Mouse (Mus musculus) thymus, adult 2 months (tissue): ENCODE measurements around the gene Dab1. TPM values are rescaled to one million over a fixed set of nuclear protein-coding genes. Genes with fewer than 3 reads are reported as not detected.

Source experiments
- DNase-seq: peaks from one replicate; pipeline ENCODE4 v3.0.0; 2021
- H3K27ac ChIP-seq: fragments of 200-500 bp; 2 replicates; pipeline ENCODE4 v1.5.1; 2012; ENCODE audit warnings: low read length, control low read depth; ENCODE audit not compliant: control insufficient read depth, insufficient read depth
- H3K27me3 ChIP-seq: fragments of 200-500 bp; 2 replicates; pipeline ENCODE4 v1.6.1; 2012; ENCODE audit warnings: mild to moderate bottlenecking, low read length, moderate library complexity, mixed read lengths; ENCODE audit not compliant: control insufficient read depth, insufficient read depth
- H3K36me3 ChIP-seq: fragments of 200-500 bp; 2 replicates; pipeline ENCODE4 v1.6.1; 2012; ENCODE audit warnings: mild to moderate bottlenecking, low read length, moderate library complexity; ENCODE audit not compliant: control insufficient read depth, insufficient read depth
- H3K4me1 ChIP-seq: fragments of 200-500 bp; replicated peaks from 2 replicates; pipeline ENCODE4 v1.6.1; 2012; ENCODE audit warnings: low read length; ENCODE audit not compliant: control insufficient read depth, insufficient read depth
- H3K4me3 ChIP-seq: fragments of 200-500 bp; 2 replicates; pipeline ENCODE4 v1.5.1; 2012; ENCODE audit warnings: mild to moderate bottlenecking, low read length, control low read depth, moderate library complexity; ENCODE audit not compliant: control insufficient read depth, insufficient read depth
- CTCF ChIP-seq: fragments of 200-500 bp; IDR thresholded peaks from 2 replicates; pipeline ENCODE4 v1.5.1; 2012; ENCODE audit warnings: mild to moderate bottlenecking, control low read depth, low read length, moderate library complexity, borderline replicate concordance; ENCODE audit not compliant: control insufficient read depth, poor library complexity, insufficient read depth; ENCODE audit errors: extremely low read depth
- POLR2A ChIP-seq: fragments of 200-500 bp; IDR thresholded peaks from 2 replicates; pipeline ENCODE4 v1.6.1; 2012; ENCODE audit warnings: mild to moderate bottlenecking, low read length, control low read depth, moderate library complexity; ENCODE audit not compliant: control insufficient read depth, poor library complexity, insufficient read depth; ENCODE audit errors: extremely low read depth
- WGBS: fragments of 180-500 bp; shearing (Covaris S2); methylation state at CpG from one replicate; pipeline ENCODE4 v1.1.7; 2018; 5-methylcytosine and 5-hydroxymethylcytosine counted together
- polyA plus RNA-seq: library from polyadenylated mRNA; depleted of rRNA; stranded (reverse); fragments of >200 nt; gene quantifications from 2 replicates; pipeline ENCODE4 v1.2.3, GENCODE M21; 2012

Dab1 gene
- polyA plus RNA-seq, 1 experiment: 0.28 TPM

DNA sequence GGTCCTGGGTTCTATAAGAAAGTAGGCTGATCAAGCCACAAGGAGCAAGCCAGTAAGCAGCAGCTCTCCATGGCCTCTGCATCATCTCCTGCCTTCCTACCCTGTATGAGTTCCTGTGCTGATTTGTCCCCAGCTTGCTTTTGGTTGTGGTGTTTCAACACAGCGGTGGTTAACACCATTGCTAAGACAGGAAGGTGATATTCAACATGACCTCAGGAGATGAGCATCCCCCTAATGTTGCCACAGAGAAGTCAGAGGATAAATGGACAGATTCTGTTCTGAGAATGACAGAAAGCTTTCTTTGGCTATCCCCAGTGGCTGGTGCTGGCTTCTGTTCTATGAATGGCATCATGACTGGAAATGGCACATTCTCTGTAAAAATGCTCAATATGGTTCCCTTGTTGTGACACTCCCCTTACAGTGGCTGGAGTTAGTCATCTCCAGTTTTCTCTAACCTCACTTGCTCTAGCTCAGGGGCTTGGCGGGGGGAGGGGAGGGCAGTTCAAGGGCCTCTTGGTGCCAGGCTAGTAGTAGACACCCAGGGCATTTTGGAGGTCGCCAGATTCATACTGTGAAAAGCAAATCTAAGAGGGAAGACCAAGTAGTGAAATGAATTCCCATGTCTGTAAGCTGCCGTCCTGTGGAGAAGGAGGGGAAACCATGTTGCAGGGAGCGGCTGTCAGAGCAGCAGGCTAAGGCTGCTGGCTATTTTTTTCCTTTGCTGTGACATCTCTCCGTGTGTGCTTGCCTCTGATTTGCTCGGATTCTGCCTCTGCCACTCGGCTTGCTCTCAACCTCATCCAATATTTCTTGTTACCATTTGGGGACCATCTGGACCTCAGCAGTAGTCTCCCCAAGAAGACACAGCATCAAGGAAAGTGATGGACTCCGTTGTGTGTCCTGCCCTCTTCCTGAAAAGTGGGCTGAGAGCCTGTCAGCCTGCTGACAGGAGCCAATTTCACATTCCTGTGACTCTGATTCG, 1086.8 kb downstream of the Dab1 start:
- no peak for DNase-seq
- H3K27ac ChIP-seq: no peak overlapping the region
- no peak for TF ChIP-seq CTCF
- no peak for TF ChIP-seq POLR2A
- H3K27me3 ChIP-seq: no peaks in the 10 kb centered on the region
- H3K4me1 ChIP-seq: no peaks in the 10 kb centered on the region
- no peak overlapping the region for H3K4me3 ChIP-seq
- 82% methylated on average over 10 of the region's 10 CpGs for WGBS
- H3K36me3 ChIP-seq: no peaks in the 10 kb centered on the region

DNA sequence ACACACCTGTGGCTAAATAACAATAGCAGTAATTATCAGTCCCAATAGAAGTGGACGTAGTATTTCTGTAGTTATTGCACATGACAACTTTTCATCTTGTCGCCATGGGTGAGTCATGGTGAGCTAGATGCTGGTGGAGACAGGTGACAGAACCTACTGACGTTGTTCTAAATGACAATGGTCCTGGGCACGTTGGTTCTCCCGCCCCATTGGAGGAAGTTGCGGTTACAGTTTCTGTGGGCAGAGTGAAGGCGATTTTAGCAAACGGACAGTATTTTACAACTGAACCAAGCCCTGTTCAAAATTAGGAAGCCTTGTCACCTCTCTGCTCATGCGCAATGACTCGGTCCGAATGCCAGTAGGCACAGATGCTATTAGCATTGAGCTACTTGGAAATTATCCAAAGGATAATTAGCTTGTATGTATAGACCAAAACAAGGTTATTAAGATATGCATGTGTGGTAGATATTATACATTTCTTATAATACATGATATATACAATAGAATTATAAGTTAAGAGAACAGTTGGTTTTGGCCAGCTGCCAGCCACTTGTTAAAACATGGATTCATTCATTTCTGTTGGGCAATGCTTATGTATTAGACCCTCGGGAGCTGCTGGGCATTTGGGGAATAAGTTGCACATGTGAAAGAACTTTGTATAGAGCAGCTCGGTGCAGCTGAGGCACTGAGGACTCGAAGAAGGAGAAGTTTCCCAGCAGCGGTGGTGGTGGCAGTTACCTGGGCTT, 1093.4 kb downstream of the Dab1 start:
- no peak for TF ChIP-seq POLR2A
- no peak for TF ChIP-seq CTCF
- DNase-seq: no peak
- H3K4me3 ChIP-seq: no peak overlapping the region
- 62% methylated on average over 15 of the region's 15 CpGs for WGBS
- no peaks in the 10 kb centered on the region for H3K27me3 ChIP-seq
- H3K4me1 ChIP-seq: no peaks in the 10 kb centered on the region
- no peaks in the 10 kb centered on the region for H3K36me3 ChIP-seq
- no peak overlapping the region for H3K27ac ChIP-seq

DNA sequence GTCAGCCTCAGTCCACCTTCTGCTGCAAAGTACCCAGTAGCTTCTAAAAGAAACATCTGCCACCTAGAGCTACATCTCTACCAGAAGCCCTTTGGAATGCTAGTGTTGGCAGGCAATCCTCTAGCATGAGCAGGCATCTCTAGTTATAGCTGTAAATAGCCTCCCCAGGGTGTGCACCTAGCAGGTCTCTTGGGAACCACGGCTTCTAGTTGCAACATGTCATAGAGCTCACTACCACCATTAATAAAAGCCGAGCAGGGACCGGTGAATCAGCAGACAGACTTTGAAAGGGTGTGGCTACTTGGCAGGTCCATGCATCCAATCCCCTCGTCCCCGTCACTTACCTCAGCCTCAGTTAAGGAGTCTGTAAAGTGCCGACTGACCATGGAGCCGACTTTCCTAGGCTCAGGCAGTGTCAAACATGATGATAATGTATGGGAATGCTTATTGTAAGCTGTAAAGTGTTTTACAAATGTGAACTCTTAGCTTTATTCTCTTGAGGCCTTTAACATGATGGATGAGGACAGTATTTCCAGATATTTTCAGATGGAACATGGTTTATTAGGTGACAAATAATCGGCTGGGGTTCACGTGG, 1095.9 kb downstream of the Dab1 start:
- DNase-seq: no peak
- no peaks in the 10 kb centered on the region for H3K4me1 ChIP-seq
- H3K4me3 ChIP-seq: no peak overlapping the region
- TF ChIP-seq POLR2A (no peak), CTCF (no peak)
- H3K27ac ChIP-seq: no peak overlapping the region
- H3K27me3 ChIP-seq: no peaks in the 10 kb centered on the region
- 93% methylated on average over 9 of the region's 9 CpGs for WGBS
- H3K36me3 ChIP-seq: no peaks in the 10 kb centered on the region

DNA sequence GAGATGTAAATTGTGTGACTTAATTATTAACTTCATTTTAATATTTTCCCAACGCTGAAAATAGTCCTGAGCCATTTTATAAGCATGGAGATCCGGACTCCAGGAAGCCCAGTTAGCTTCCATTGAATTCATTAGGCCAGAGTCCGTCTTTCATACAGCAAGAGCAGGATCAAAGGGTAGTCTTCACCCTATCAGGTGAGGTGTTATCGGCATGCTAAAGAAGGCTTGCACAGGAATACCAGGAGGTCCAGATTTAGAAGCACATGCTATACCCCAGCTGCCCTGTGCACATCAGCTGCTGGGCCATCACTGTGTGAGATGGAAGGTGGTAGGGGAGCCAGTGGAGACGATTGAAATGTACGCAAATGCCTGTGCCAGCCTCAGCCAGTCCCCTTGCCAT, 1096.7 kb downstream of the Dab1 start:
- Histone ChIP-seq H3K27ac (no peak overlapping the region), H3K27me3 (no peaks in the 10 kb centered on the region), H3K36me3 (no peaks in the 10 kb centered on the region), H3K4me3 (no peak overlapping the region), H3K4me1 (no peaks in the 10 kb centered on the region)
- WGBS: 87% methylated on average over 6 of the region's 6 CpGs
- no peak for DNase-seq
- TF ChIP-seq POLR2A (no peak), CTCF (no peak)

DNA sequence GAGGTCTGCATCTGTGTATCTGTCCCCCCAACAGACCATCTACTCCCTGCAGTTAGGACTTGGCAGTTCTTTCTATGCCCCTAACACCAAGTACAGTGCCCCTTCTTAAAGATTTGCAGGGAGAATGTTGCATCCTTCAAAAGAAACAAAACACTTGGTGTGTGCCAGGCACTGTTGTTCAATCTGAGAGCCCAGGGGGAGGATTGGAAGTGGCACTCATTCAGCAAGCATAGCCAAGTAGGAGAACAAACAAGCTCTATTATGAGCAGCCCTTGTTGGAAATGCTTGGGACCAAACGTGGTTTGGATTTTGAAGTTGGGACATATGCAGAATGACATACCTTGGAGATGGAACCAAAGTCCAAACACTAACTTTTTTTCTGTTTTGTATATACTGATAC, 1097.3 kb downstream of the Dab1 start:
- H3K36me3 ChIP-seq: no peaks in the 10 kb centered on the region
- H3K27ac ChIP-seq: no peak overlapping the region
- DNase-seq: no peak
- no peaks in the 10 kb centered on the region for H3K4me1 ChIP-seq
- WGBS: 92% methylated on average over 1 of the region's 1 CpGs
- H3K27me3 ChIP-seq: no peaks in the 10 kb centered on the region
- TF ChIP-seq POLR2A: no peak
- TF ChIP-seq CTCF: no peak
- no peak overlapping the region for H3K4me3 ChIP-seq

DNA sequence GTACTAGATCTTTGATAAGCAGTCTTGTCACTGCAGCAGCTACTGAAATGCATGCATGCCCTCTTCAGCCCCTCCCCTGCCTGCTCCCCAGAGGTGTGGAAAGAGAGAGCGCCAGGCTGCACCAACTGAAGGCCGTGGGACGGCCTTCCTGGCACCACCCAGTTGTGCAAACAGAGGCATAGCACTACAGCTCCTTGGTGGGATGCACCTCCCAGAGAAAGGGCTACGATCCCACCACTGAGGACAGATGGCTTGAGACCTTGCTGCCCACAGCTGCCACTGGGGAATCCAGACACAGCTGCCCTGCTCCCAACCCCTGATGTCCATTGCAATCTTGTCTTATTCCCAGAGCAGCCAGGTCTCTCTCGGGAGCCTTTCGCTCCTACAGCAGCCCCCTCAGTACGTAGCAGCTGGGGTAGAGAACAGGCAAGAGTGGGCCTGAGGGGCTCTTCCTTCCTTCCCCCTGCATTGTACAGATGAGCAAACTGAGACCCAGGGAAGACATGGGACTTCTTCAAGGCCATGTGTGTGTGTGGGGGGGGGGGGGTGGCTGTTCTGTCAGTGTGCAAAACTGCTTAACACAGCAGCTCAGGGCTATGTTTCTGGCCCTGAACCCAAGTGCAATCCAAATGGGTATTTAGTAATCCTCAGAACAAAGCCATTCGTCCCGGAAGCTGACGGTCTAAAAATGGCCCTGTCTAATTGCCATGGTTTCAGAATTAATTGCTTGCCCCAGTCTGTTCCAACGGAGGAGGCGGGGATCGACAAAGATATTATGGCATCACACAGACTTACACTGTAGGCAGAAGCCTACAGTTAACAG, 1100.0 kb downstream of the Dab1 start:
- 85% methylated on average over 13 of the region's 13 CpGs for WGBS
- Histone ChIP-seq H3K4me1 (no peaks in the 10 kb centered on the region), H3K36me3 (no peaks in the 10 kb centered on the region), H3K27me3 (no peaks in the 10 kb centered on the region), H3K4me3 (no peak overlapping the region), H3K27ac (no peak overlapping the region)
- DNase-seq: no peak
- TF ChIP-seq POLR2A (no peak), CTCF (no peak)
